Mouse (Mus musculus): ENCODE data around the gene Cog3. TPM values are rescaled to one million over a fixed set of nuclear protein-coding genes. Genes with fewer than 3 reads are reported as not detected.

Cog3 gene
- 27.4 and 29.1 TPM in 2 replicates for polyA plus RNA-seq (2012; rRNA removed)

DNA sequence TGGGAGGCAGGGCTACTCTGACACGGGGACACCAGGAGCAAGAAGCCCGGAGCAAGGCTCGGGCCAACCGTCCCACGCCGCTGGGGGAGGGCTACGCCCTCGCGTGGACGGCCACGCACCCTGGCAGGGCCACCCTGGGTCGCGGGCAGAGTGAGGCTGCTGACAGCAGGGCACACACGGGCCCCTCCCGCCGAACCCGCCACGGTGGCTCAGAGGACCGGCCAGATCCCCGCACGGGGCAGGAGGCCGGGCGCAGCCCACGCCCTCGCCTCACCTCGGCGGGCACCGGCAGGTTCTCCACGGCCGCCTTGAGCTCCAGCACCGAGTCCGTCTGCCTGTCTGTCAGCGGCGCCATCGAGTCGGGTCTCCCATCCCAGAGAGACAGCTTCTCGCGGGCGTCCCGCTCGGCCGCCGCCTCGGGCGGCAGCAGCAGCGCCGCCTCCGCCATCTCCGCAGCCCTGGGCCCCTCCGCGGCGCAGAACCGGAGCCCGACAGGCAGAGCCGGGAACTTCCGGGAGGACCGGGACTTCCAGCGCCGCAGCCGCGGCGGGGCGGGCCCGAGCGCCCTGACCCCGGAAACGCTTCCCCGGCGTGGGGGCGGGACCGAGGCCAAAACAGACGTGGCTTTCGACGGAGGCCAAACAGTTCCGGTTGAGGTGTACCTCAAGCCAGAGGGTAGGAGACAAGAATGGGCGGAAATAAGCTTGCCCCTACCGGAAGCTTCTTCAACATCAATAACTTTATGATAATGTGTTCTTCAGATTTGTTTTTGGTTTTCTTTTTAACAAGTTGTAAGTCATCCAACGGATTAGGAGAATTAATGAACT, at the start of gene Cog3:
TSS of gene Cog3 (minus strand) at position 527 of the 827 bp plus-strand sequence.

DNA sequence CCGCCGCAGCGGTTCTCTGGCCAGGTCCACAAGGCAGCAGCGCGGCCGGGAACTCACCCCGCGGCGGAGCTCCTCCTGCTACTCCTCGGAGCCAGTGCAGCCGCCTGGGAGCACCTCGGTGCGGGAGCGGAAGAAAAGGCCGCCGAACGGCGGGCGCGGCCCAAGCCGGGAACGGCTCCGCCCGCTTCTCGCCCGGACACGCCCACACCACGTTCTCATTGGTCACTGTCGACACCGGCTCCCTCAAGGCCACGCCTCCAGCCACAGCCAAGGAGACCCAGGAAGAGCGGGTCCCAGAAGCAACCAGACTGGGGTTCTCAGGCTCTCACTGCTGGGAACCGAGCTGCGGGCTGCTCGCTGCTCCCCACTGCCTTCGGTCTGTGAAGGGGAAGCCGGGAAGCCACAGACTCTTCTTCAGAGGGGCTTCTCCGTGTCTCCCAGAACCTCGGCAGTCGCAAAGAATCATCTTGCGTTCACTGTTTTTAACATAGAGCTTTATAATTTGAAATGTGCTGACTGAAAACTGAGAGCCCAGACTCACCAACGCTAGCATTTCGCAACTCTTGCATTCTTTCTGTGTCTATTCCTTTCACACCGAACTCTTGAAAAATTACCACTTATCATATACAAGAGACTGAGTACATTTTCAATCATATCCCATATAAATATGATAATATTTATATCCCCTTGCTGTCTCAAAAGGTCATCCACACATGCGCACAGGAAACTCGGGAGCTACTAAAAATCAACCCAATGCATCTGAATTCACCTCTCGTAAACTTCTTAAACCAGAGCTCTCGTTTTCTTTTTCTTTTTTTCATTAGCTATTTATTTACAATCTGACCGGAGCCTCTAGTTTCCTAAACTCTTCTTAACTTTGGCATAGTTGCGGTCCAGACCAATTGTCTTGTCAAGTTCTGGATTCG, 32.8 kb upstream of the Cog3 start, which contains the start of gene Slc25a30:
TSS of gene Slc25a30 (minus strand) at position 170 of the 926 bp plus-strand sequence.

Other genes with a start within 250 kb of the Cog3 start
- gene Spert, start 161.4 kb downstream of the Cog3 start, polyA plus RNA-seq (2012; rRNA removed): not detected in 2 replicates
- gene Erich6b, start 112.3 kb downstream of the Cog3 start, polyA plus RNA-seq (2012; rRNA removed): not detected in 2 replicates
- gene Slc25a30, start 32.5 kb upstream of the Cog3 start, polyA plus RNA-seq (2012; rRNA removed): 15.7 and 17.4 TPM in 2 replicates
- gene Tpt1, start 90.6 kb upstream of the Cog3 start, polyA plus RNA-seq (2012; rRNA removed): 1,816 and 1,943 TPM in 2 replicates
- 3.2 and 3.7 TPM in 2 replicates for gene Kctd4, start 200.5 kb upstream of the Cog3 start, polyA plus RNA-seq (2012; rRNA removed)